In the genomic region with DNA sequence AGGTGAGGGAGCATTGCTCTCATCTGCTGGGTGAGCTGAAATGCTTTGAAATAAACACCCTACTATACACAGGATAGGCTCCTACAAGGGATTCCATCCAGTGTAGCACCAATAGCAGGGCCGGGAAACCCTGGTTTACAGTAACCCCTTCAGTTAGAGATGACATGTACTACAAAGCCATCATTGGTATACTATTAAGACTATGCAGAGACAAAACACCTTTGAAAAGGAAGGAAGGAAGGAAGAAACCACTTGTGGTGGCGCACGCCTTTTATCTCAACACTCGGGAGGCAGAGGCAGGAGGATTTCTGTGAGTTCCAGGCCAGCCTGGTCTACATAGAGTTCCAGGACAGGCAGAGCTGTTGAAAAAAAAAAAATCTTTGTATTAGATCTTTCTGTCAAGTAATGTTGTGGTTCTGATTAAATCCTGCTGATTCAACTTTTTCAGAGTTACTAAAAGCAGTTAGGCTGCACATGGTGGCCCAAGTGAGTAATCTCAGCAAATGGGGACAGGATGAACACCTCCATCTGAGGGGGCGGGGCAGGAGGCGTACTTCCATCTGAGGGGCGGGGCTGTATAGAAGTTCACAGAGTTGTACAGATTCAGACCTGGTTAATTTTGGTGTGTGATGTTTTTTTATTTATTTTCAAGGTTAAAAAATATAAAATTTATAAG, we compare ENCODE assay signal across 8 mouse cellular contexts. TPM values are rescaled to one million over a fixed set of nuclear protein-coding genes. Genes with fewer than 3 reads are reported as not detected.
DNase-seq lines count a peak whose midpoint lies in the region; ATAC-seq and TF ChIP-seq lines count a peak whose summit lies in the region.

No protein-coding gene starts in this region.

- H3K4me1 ChIP-seq in forebrain, embryonic 13.5 days = peaks cover 14% of the 10 kb centered on the region; the same call in 1 of the 2 replicates
- H3K4me1 ChIP-seq in forebrain, embryonic 16.5 days (replicated peaks; ENCODE audit: control insufficient read depth, insufficient read depth, low read length) = peaks cover 11% of the 10 kb centered on the region; the same call in 1 of the 2 replicates
- H3K4me1 ChIP-seq in lung, embryonic 16.5 days (replicated peaks; ENCODE audit: control insufficient read depth, insufficient read depth, low read length) = peaks cover 8% of the 10 kb centered on the region
- peaks cover 23% of the 10 kb centered on the region for H3K4me1 ChIP-seq in embryonic facial prominence, embryonic 13.5 days

- no peak overlapping the region for H3K9ac ChIP-seq in forebrain, embryonic 13.5 days
- H3K9ac ChIP-seq in forebrain, embryonic 16.5 days (replicated peaks; ENCODE audit: low read depth, low read length) = no peak overlapping the region
- no peak overlapping the region for H3K9ac ChIP-seq in lung, embryonic 16.5 days (ENCODE audit: low read length)
- H3K9ac ChIP-seq in embryonic facial prominence, embryonic 13.5 days = no peak overlapping the region

- H3K27ac ChIP-seq in forebrain, embryonic 13.5 days = no peak overlapping the region
- H3K27ac ChIP-seq in forebrain, embryonic 16.5 days (ENCODE audit: low read length) = no peak overlapping the region
- no peak overlapping the region for H3K27ac ChIP-seq in lung, embryonic 16.5 days (ENCODE audit: low read length)
- H3K27ac ChIP-seq in embryonic facial prominence, embryonic 13.5 days = no peak overlapping the region
- H3K27ac ChIP-seq in left cerebral cortex, adult 2 months = no peak overlapping the region

- no peak overlapping the region for H3K4me3 ChIP-seq in forebrain, embryonic 13.5 days
- H3K4me3 ChIP-seq in forebrain, embryonic 16.5 days (replicated peaks; ENCODE audit: low read length) = no peak overlapping the region
- peak overlapping the region; percentile 36 for H3K4me3 ChIP-seq in lung, embryonic 16.5 days (ENCODE audit: low read length)
- peak overlapping the region; percentile 27; the same call in 1 of the 2 replicates for H3K4me3 ChIP-seq in embryonic facial prominence, embryonic 13.5 days
- no peak overlapping the region for H3K4me3 ChIP-seq in left cerebral cortex, adult 2 months

- intact Hi-C loops in left cerebral cortex, adult 2 months (cut with DNase I) = no loop called here

- WGBS in forebrain, embryonic 13.5 days = 93% methylated on average over 7 of the region's 7 CpGs
- WGBS in forebrain, embryonic 16.5 days = 95% methylated on average over 7 of the region's 7 CpGs
- WGBS in lung, embryonic 16.5 days = 86% methylated on average over 7 of the region's 7 CpGs
- 90% methylated on average over 7 of the region's 7 CpGs for WGBS in embryonic facial prominence, embryonic 13.5 days

- DNase-seq in lung, postnatal 14 days = no peak
- DNase-seq in left cerebral cortex, adult 2 months (ENCODE audit: extremely low spot score in 1 of 2, low spot score in 2 of 2) = no peak

- no peaks in the 10 kb centered on the region for H3K36me3 ChIP-seq in forebrain, embryonic 13.5 days (ENCODE audit: poor library complexity, severe bottlenecking)
- H3K36me3 ChIP-seq in forebrain, embryonic 16.5 days (ENCODE audit: control insufficient read depth, insufficient read depth) = no peaks in the 10 kb centered on the region
- H3K36me3 ChIP-seq in lung, embryonic 16.5 days (ENCODE audit: control insufficient read depth, insufficient read depth, low read length) = no peaks in the 10 kb centered on the region
- no peaks in the 10 kb centered on the region for H3K36me3 ChIP-seq in embryonic facial prominence, embryonic 13.5 days

- H3K27me3 ChIP-seq in forebrain, embryonic 13.5 days = peaks cover 7% of the 10 kb centered on the region; the same call in 1 of the 2 replicates
- no peaks in the 10 kb centered on the region for H3K27me3 ChIP-seq in forebrain, embryonic 16.5 days (replicated peaks; ENCODE audit: control insufficient read depth, insufficient read depth, low read length)
- H3K27me3 ChIP-seq in lung, embryonic 16.5 days (ENCODE audit: control insufficient read depth, insufficient read depth, low read depth, low read length) = no peaks in the 10 kb centered on the region
- H3K27me3 ChIP-seq in embryonic facial prominence, embryonic 13.5 days = peaks cover 8% of the 10 kb centered on the region

- H3K9me3 ChIP-seq in forebrain, embryonic 13.5 days (replicated peaks) = no peaks in the 10 kb centered on the region
- H3K9me3 ChIP-seq in forebrain, embryonic 16.5 days (ENCODE audit: control insufficient read depth, low read length) = no peaks in the 10 kb centered on the region
- no peaks in the 10 kb centered on the region for H3K9me3 ChIP-seq in lung, embryonic 16.5 days (ENCODE audit: control insufficient read depth, low read length)
- no peaks in the 10 kb centered on the region for H3K9me3 ChIP-seq in embryonic facial prominence, embryonic 13.5 days

- no peak for TF ChIP-seq CTCF in left cerebral cortex, adult 2 months (IDR thresholded peaks at IDR 0.05)

- ATAC-seq in forebrain, embryonic 13.5 days = no peak
- ATAC-seq in forebrain, embryonic 16.5 days = no peak
- ATAC-seq in lung, embryonic 16.5 days (ENCODE audit: low read depth) = no peak
- ATAC-seq in embryonic facial prominence, embryonic 13.5 days (ENCODE audit: insufficient number of reproducible peaks, insufficient read depth, low FRiP score, low TSS enrichment, low read depth) = no peak
- ATAC-seq in megakaryocyte-erythroid progenitor cell, adult 5-6 weeks (replicated peaks; ENCODE audit: low FRiP score, low TSS enrichment, poor library complexity, severe bottlenecking) = peak; percentile 8
- ATAC-seq in granulocyte monocyte progenitor cell, adult 5-6 weeks (replicated peaks; ENCODE audit: poor library complexity, severe bottlenecking) = no peak

- H3K4me2 ChIP-seq in forebrain, embryonic 13.5 days = peak overlapping the region; percentile 34; the same call in 1 of the 2 replicates
- H3K4me2 ChIP-seq in forebrain, embryonic 16.5 days (ENCODE audit: low read length) = no peak overlapping the region
- peak overlapping the region; percentile 48; the same call in 1 of the 2 replicates for H3K4me2 ChIP-seq in lung, embryonic 16.5 days (ENCODE audit: low read depth, low read length)
- peak overlapping the region; percentile 53 for H3K4me2 ChIP-seq in embryonic facial prominence, embryonic 13.5 days

RNA-seq across cellular contexts. Expression of a gene that starts 53.2 kb away (rescaled TPM):
- 242 and 248 TPM in 2 replicates for polyA plus RNA-seq in forebrain, embryonic 13.5 days (2015; fragmentation: Nextera tagmentation; extraction: Ambion mirVana)
- polyA plus RNA-seq in forebrain, embryonic 16.5 days (2015; fragmentation: Nextera tagmentation; extraction: Ambion mirVana) = 203 and 225 TPM in 2 replicates
- 151 and 162 TPM in 2 replicates for polyA plus RNA-seq in lung, embryonic 16.5 days (2015; fragmentation: Nextera tagmentation; extraction: Ambion mirVana)
- polyA plus RNA-seq in embryonic facial prominence, embryonic 13.5 days (2015; fragmentation: Nextera tagmentation; extraction: Ambion mirVana) = 161 and 169 TPM in 2 replicates
- 132 and 163 TPM in 2 replicates for total RNA-seq in megakaryocyte-erythroid progenitor cell, adult 5-6 weeks (2014; fragmentation: Nextera tagmentation)
- 142 and 153 TPM in 2 replicates for total RNA-seq in megakaryocyte-erythroid progenitor cell, adult 5-6 weeks (2017)
- total RNA-seq in left cerebral cortex, adult 2 months (2021) = 100 to 1,000 TPM; 116 to 120 TPM
- total RNA-seq in granulocyte monocyte progenitor cell, adult 5-6 weeks (2014; fragmentation: Nextera tagmentation) = 94.2 and 139 TPM in 2 replicates
- 119 and 124 TPM in 2 replicates for total RNA-seq in granulocyte monocyte progenitor cell, adult 5-6 weeks (2017)

Comparison
In these comparisons a context has a peak if more than half of its experiments do, and no peak if none do; other contexts are left out.
1. H3K4me3 ChIP-seq: peak in lung, embryonic 16.5 days (single experiment) and embryonic facial prominence, embryonic 13.5 days (single experiment); none in forebrain, embryonic 13.5 days (single experiment), forebrain, embryonic 16.5 days (single experiment) and left cerebral cortex, adult 2 months (single experiment).